Mouse (Mus musculus): ENCODE measurements around the gene Olfr649. TPM values are rescaled to one million over a fixed set of nuclear protein-coding genes. Genes with fewer than 3 reads are reported as not detected.

Gene Olfr649
- total RNA-seq, 2 experiments from 2014 or later: not detected

Other genes starting within 250 kb of the Olfr649 start
- not detected for gene Olfr635, start 224.8 kb downstream of the Olfr649 start, total RNA-seq (2021)
- not detected for gene Olfr638, start 197.2 kb downstream of the Olfr649 start, total RNA-seq (2021)
- gene Olfr639, start 178.7 kb downstream of the Olfr649 start, total RNA-seq (2021): under 1 TPM; 0.02 to 0.05 TPM
- not detected for gene Olfr640, start 170.4 kb downstream of the Olfr649 start, total RNA-seq (2021)
- not detected for gene Olfr641, start 160.5 kb downstream of the Olfr649 start, total RNA-seq (2021)
- not detected for gene Olfr642, start 143.3 kb downstream of the Olfr649 start, total RNA-seq (2021)
- not detected for gene 4930516K23Rik, start 134.5 kb downstream of the Olfr649 start, total RNA-seq (2021)
- gene Olfr644, start 124.1 kb downstream of the Olfr649 start, total RNA-seq (2021): not detected
- gene Olfr645, start 110.5 kb downstream of the Olfr649 start, total RNA-seq (2021): not detected
- gene Olfr646, start 91.1 kb downstream of the Olfr649 start, total RNA-seq (2021): not detected
- not detected for gene Ubqln5, start 66.2 kb downstream of the Olfr649 start, total RNA-seq (2021)
- gene Olfr643, start 58.6 kb downstream of the Olfr649 start, total RNA-seq (2021): not detected
- not detected for gene Ubqln3, start 52.7 kb downstream of the Olfr649 start, total RNA-seq (2021)
- not detected for gene Ubqlnl, start 45.4 kb downstream of the Olfr649 start, total RNA-seq (2021)
- gene Olfm5, start 31.2 kb downstream of the Olfr649 start, total RNA-seq (2021): not detected
- not detected for gene Olfr648, start 12.6 kb downstream of the Olfr649 start, total RNA-seq (2021)
- under 1 TPM; 0.32 to 0.61 TPM for gene Trim6, start 22.8 kb upstream of the Olfr649 start, total RNA-seq (2021)
- 1 to 10 TPM; 1.6 to 1.9 TPM for gene Trim34a, start 48.5 kb upstream of the Olfr649 start, total RNA-seq (2021)
- gene Trim5, start 92.1 kb upstream of the Olfr649 start, total RNA-seq (2021): 1 to 10 TPM in 1 of 2 experiments, under 1 TPM in 1; 0.92 to 1.1 TPM
- 1 to 10 TPM; 3.9 to 4.8 TPM for gene Trim12a, start 119.5 kb upstream of the Olfr649 start, total RNA-seq (2021)
- under 1 TPM in 1 of 2 experiments, not detected in 1; 0.23 TPM for gene Trim34b, start 133.5 kb upstream of the Olfr649 start, total RNA-seq (2021)
- gene Trim12c, start 157.4 kb upstream of the Olfr649 start, total RNA-seq (2021): 1 to 10 TPM; 2.1 to 2.6 TPM
- not detected for gene Trim30b, start 173.9 kb upstream of the Olfr649 start, total RNA-seq (2021)
- gene Trim30c, start 204.9 kb upstream of the Olfr649 start, total RNA-seq (2021): not detected